Mouse (Mus musculus) forebrain, embryonic 15.5 days (tissue): ENCODE measurements around the gene Scpep1. TPM values are rescaled to one million over a fixed set of nuclear protein-coding genes. Genes with fewer than 3 reads are reported as not detected.
A peak's percentile ranks its signal among the peaks of the same experiment; 100 is the strongest.
"Not testable (repeated sequence)": the region's sequence is repeated elsewhere in the genome, so short reads cannot be mapped to it uniquely, and the experiment has no call there.

Experiments used
- ATAC-seq: fragments of 200-750 bp; cut with Nextera tagmentation; replicated peaks from 2 replicates; pipeline ENCODE4 v1.8.0; 2017; ENCODE audit warnings: mild to moderate bottlenecking, moderate TSS enrichment, moderate library complexity
- H3K27ac ChIP-seq: fragments of 300-500 bp; sonication (generic); replicated peaks from 2 replicates; pipeline ENCODE4 v1.5.1; 2015; ENCODE audit warnings: mild to moderate bottlenecking, inconsistent platforms
- H3K27me3 ChIP-seq: fragments of 300-500 bp; sonication (generic); 2 replicates; pipeline ENCODE4 v1.6.1; 2015; ENCODE audit warnings: inconsistent platforms
- H3K36me3 ChIP-seq: fragments of 300-500 bp; sonication (generic); 2 replicates; pipeline ENCODE4 v1.6.1; 2015; ENCODE audit warnings: mild to moderate bottlenecking, inconsistent platforms
- H3K4me1 ChIP-seq: fragments of 300-500 bp; sonication (generic); 2 replicates; pipeline ENCODE4 v1.6.1; 2015; ENCODE audit warnings: inconsistent platforms
- H3K4me2 ChIP-seq: fragments of 300-500 bp; sonication (generic); replicated peaks from 2 replicates; pipeline ENCODE4 v1.6.1; 2015; ENCODE audit warnings: mild to moderate bottlenecking, inconsistent platforms
- H3K4me3 ChIP-seq: fragments of 300-500 bp; sonication (generic); 2 replicates; pipeline ENCODE4 v1.5.1; 2015; ENCODE audit warnings: mild to moderate bottlenecking, inconsistent platforms
- H3K9ac ChIP-seq: fragments of 300-500 bp; sonication (generic); replicated peaks from 2 replicates; pipeline ENCODE4 v1.6.1; 2015; ENCODE audit warnings: mild to moderate bottlenecking, inconsistent platforms
- H3K9me3 ChIP-seq: fragments of 300-500 bp; sonication (generic); 2 replicates; pipeline ENCODE4 v1.6.1; 2016; ENCODE audit warnings: inconsistent platforms
- WGBS: fragments of 180-500 bp; shearing (Covaris S2); methylation state at CpG from one replicate; pipeline ENCODE4 v1.1.7; 2015; ENCODE audit warnings: mixed read lengths; 5-methylcytosine and 5-hydroxymethylcytosine counted together
- polyA plus RNA-seq: library from polyadenylated mRNA; unstranded; fragments of >200 nt; fragmentation: Nextera tagmentation; extraction: Ambion mirVana; gene quantifications from 2 replicates; pipeline ENCODE4 v1.2.1, GENCODE M21; 2015

Gene Scpep1
- polyA plus RNA-seq, 1 experiment from 2014 or later, result 33.8 TPM

GRCm38 (mm10) chr11:88890904-88891303 lies 64.4 kb downstream of the Scpep1 start:
- H3K27me3 ChIP-seq, H3K9ac ChIP-seq, H3K9me3 ChIP-seq, H3K4me3 ChIP-seq, H3K36me3 ChIP-seq, H3K27ac ChIP-seq, ATAC-seq, H3K4me1 ChIP-seq, H3K4me2 ChIP-seq: not testable (repeated sequence)
- 95% methylated on average over 6 of the region's 11 CpGs for WGBS

DNA sequence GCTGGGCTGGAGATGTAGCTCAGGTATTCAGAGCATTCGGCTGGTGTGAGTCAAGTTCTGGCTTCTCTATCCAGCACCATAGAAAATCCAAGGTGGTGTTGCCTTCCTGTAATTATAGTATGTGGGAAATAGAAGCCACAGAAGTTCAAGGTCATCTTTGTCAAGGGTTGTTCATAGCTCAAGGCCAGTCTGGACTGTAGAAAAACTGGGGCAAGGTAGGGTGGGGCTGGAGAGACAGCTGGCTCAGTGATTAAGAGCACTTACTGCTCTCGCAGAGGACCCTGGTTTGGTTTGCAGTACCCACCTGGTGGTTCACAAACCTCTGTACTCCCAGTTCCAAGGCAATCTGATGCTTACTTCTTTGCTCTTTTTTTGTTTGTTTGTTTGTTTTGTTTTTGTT lies 66.3 kb downstream of the Scpep1 start:
- 0 out of 2 replicates have a peak, but pooled peaks cover 3% of the 10 kb centered on the region for H3K4me1 ChIP-seq

GRCm38 (mm10) chr11:88884376-88885065 lies 70.7 kb downstream of the Scpep1 start:
- peak; percentile 72; the same call in 1 of the 2 replicates for ATAC-seq
- Histone ChIP-seq H3K27me3 (no peaks in the 10 kb centered on the region), H3K4me1 (0 out of 2 replicates have a peak, but pooled peaks cover 3% of the 10 kb centered on the region), H3K9me3 (no peaks in the 10 kb centered on the region), H3K36me3 (no peaks in the 10 kb centered on the region), H3K27ac (peak overlapping the region; percentile 48), H3K4me3 (no peak overlapping the region), H3K4me2 (no peak overlapping the region), H3K9ac (no peak overlapping the region)
- 56% methylated on average over 8 of the region's 8 CpGs for WGBS

More for the DNA sequence above, 66.3 kb downstream of the Scpep1 start:
- no peak overlapping the region for H3K27ac ChIP-seq
- H3K9me3 ChIP-seq, result no peaks in the 10 kb centered on the region
- WGBS, result 91% methylated on average over 2 of the region's 2 CpGs
- no peak for ATAC-seq
- H3K4me3 ChIP-seq, result no peak overlapping the region
- no peak overlapping the region for H3K9ac ChIP-seq
- H3K36me3 ChIP-seq, result no peaks in the 10 kb centered on the region
- no peaks in the 10 kb centered on the region for H3K27me3 ChIP-seq
- no peak overlapping the region for H3K4me2 ChIP-seq

- Histone ChIP-seq H3K36me3 (no peaks in the 10 kb centered on the region), H3K4me1 (peaks cover 8% of the 10 kb centered on the region; the same call in 1 of the 2 replicates), H3K9me3 (no peaks in the 10 kb centered on the region), H3K27me3 (peaks cover 3% of the 10 kb centered on the region; the same call in 1 of the 2 replicates), H3K4me2 (no peak overlapping the region), H3K27ac (no peak overlapping the region), H3K9ac (no peak overlapping the region), H3K4me3 (no peak overlapping the region)
- no peak for ATAC-seq
- 92% methylated on average over 12 of the region's 12 CpGs for WGBS
Observed at GRCm38 (mm10) chr11:88878011-88878410, 77.3 kb downstream of the Scpep1 start.

Other genes with a start within 250 kb of the Scpep1 start
- gene Msi2, start 237.0 kb downstream of the Scpep1 start, polyA plus RNA-seq, result 25.3 and 27.1 TPM in 2 replicates
- gene Akap1, start 90.9 kb downstream of the Scpep1 start, polyA plus RNA-seq, result 30.5 and 34.0 TPM in 2 replicates
- gene Elobl, start 11.5 kb upstream of the Scpep1 start, polyA plus RNA-seq, result not detected in 2 replicates
- gene Coil, start 14.8 kb upstream of the Scpep1 start, polyA plus RNA-seq, result 27.7 and 30.5 TPM in 2 replicates
- gene Trim25, start 43.9 kb upstream of the Scpep1 start, polyA plus RNA-seq, result 2.8 and 3.9 TPM in 2 replicates
- gene Dgke, start 111.4 kb upstream of the Scpep1 start, polyA plus RNA-seq, result 16.2 and 16.8 TPM in 2 replicates
- gene Gm525, start 118.4 kb upstream of the Scpep1 start, polyA plus RNA-seq, result not detected in 2 replicates